Mouse (Mus musculus): ENCODE results near the gene Noc3l.

DNA sequence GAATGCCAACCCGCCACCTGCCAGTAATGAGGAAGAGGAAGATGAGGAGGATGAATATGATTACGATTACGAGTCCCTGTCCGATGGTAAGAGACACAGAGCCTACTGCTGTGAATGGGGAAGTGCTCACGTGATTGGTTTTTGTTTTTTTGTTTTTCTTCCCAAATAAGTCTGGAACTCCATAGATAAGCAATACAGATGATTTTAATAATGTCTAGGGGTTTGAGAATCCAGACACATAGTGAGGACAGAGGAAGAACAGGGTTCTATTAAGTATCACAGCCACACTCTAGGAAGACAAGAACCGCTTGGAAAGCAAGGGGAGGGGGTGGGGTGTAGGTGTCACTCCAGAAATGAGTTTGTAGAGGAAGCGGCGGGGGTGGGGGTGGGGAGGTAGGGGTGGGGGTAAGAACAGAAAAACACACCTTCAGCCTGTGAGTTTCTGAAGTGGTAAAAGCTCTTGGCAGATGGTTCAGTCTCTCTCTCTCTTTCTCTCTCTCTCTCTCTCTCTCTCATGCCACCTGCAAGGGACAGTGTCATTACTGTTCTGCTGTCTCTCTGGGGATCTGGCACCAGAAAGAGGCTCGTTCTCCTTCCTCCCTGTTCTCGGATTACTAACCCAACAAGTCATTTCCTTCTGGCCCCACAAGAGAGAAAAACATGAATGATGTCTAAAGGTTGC, 73.1 kb downstream of the Noc3l start:
- TF ChIP-seq CTCF (IDR thresholded peaks at IDR 0.05; ENCODE audit: low read depth) (no peak), EP300 (IDR thresholded peaks at IDR 0.05; ENCODE audit: low read depth) (no peak)

All from liver, postnatal 0 days (tissue).